ENCODE assay signal across 9 mouse cellular contexts in the genomic region with DNA sequence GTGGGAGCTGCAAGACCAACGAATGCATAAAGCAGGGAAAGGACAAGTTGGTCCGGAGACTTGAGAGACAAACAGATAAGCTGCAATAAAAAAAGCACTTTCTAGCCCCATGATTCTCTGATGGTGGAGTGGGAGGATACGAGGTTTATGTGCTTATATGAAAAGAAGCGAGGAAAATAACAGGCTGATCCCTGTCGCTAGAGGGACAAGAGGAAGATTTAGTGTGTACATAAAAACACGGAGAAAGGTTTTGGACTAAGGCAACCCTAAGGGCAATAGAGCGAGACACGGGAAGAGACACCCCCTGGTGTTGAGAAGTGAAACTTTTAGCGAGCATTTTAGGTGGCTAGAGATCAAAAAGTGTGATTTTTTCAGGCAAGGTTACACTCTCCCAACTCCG. TPM values are rescaled to one million over a fixed set of nuclear protein-coding genes. Genes with fewer than 3 reads are reported as not detected.
DNase-seq lines count a peak whose midpoint lies in the region; ATAC-seq lines count a peak whose summit lies in the region.
"Had no signal": no experiment of that assay in that cellular context is flagged by ENCODE, and none has a peak within 500 bp of the region (broad histone marks: within the 10 kb centered on the region; RNA-seq: fewer than 3 reads in every experiment).

No protein-coding gene starts in this region.

- no peaks in the 10 kb centered on the region for H3K36me3 ChIP-seq in neural tube, embryonic 11.5 days (ENCODE audit: control insufficient read depth, insufficient read depth, low read length)
- 0 out of 2 replicates have a peak, but pooled peaks cover 1% of the 10 kb centered on the region for H3K36me3 ChIP-seq in heart, embryonic 15.5 days
- no peaks in the 10 kb centered on the region for H3K36me3 ChIP-seq in limb, embryonic 11.5 days (ENCODE audit: control insufficient read depth, insufficient read depth, low read length)
- H3K36me3 ChIP-seq in midbrain, embryonic 13.5 days = peaks cover 6% of the 10 kb centered on the region

- H3K4me3 ChIP-seq in neural tube, embryonic 11.5 days (ENCODE audit: low read depth, low read length) = peak overlapping the region; percentile 79
- peak overlapping the region; percentile 81 for H3K4me3 ChIP-seq in heart, embryonic 15.5 days
- peak overlapping the region; percentile 81 for H3K4me3 ChIP-seq in limb, embryonic 11.5 days (ENCODE audit: low read depth, low read length)
- H3K4me3 ChIP-seq in midbrain, embryonic 13.5 days (replicated peaks) = peak overlapping the region; percentile 65

- DNase-seq in neural tube, embryonic 11.5 days (ENCODE audit: low spot score) = no peak
- no peak for DNase-seq in neural tube, embryonic 10.5 days (ENCODE audit: extremely low spot score, low spot score)
- peak; percentile 59 for DNase-seq in c-Kit-positive CD71-negative TER-119-negative erythroid progenitor cells, embryonic 14.5 days (ENCODE audit: low read depth)
- DNase-seq in limb, embryonic 11.5 days (ENCODE audit: low spot score) = no peak
- no peak for DNase-seq in cerebellum, postnatal 4 days (ENCODE audit: low spot score in 2 of 2)
- DNase-seq in layer of hippocampus, postnatal 25 days (ENCODE audit: extremely low spot score in 1 of 2, low spot score in 1 of 2) = no peak

- H3K27me3 ChIP-seq in neural tube, embryonic 11.5 days (ENCODE audit: control insufficient read depth, insufficient read depth, low read length) = no peaks in the 10 kb centered on the region
- H3K27me3 ChIP-seq in heart, embryonic 15.5 days = no peaks in the 10 kb centered on the region
- no peaks in the 10 kb centered on the region for H3K27me3 ChIP-seq in limb, embryonic 11.5 days (ENCODE audit: control insufficient read depth, insufficient read depth, low read length)
- peaks cover 29% of the 10 kb centered on the region for H3K27me3 ChIP-seq in midbrain, embryonic 13.5 days

- no peak for ATAC-seq in neural tube, embryonic 11.5 days (ENCODE audit: insufficient read depth, low FRiP score, low TSS enrichment)
- no peak for ATAC-seq in heart, embryonic 15.5 days (replicated peaks; ENCODE audit: insufficient number of reproducible peaks, insufficient read depth, low FRiP score, low read depth)
- ATAC-seq in limb, embryonic 11.5 days (ENCODE audit: insufficient number of reproducible peaks, low FRiP score, low TSS enrichment, low read depth) = no peak
- ATAC-seq in midbrain, embryonic 13.5 days = 0 out of 2 replicates have a peak, but pooled peaks have one; percentile 6

- peak overlapping the region; percentile 67 for H3K27ac ChIP-seq in neural tube, embryonic 11.5 days (ENCODE audit: low read depth, low read length)
- H3K27ac ChIP-seq in heart, embryonic 15.5 days = peak overlapping the region; percentile 93
- peak overlapping the region; percentile 88; the same call in 1 of the 2 replicates for H3K27ac ChIP-seq in limb, embryonic 11.5 days (replicated peaks; ENCODE audit: low read depth, low read length)
- H3K27ac ChIP-seq in midbrain, embryonic 13.5 days = peak overlapping the region; percentile 71

- under 1% methylated on average over 10 of the region's 10 CpGs for WGBS in neural tube, embryonic 11.5 days
- WGBS in heart, embryonic 15.5 days = under 1% methylated on average over 10 of the region's 10 CpGs
- WGBS in limb, embryonic 11.5 days = under 1% methylated on average over 10 of the region's 10 CpGs
- WGBS in midbrain, embryonic 13.5 days = 1% methylated on average over 10 of the region's 10 CpGs

- peak overlapping the region; percentile 66 for H3K4me2 ChIP-seq in neural tube, embryonic 11.5 days (ENCODE audit: low read depth)
- H3K4me2 ChIP-seq in heart, embryonic 15.5 days = peak overlapping the region; percentile 84
- H3K4me2 ChIP-seq in limb, embryonic 11.5 days (ENCODE audit: low read depth, severe bottlenecking) = peak overlapping the region; percentile 90
- H3K4me2 ChIP-seq in midbrain, embryonic 13.5 days (replicated peaks) = peak overlapping the region; percentile 82

- H3K9me3 ChIP-seq in neural tube, embryonic 11.5 days (ENCODE audit: control insufficient read depth, low read length) = no peaks in the 10 kb centered on the region
- H3K9me3 ChIP-seq in heart, embryonic 15.5 days (replicated peaks) = no peaks in the 10 kb centered on the region
- no peaks in the 10 kb centered on the region for H3K9me3 ChIP-seq in limb, embryonic 11.5 days (ENCODE audit: control insufficient read depth, low read length)
- no peaks in the 10 kb centered on the region for H3K9me3 ChIP-seq in midbrain, embryonic 13.5 days

- peaks cover 17% of the 10 kb centered on the region for H3K4me1 ChIP-seq in neural tube, embryonic 11.5 days (ENCODE audit: control insufficient read depth, insufficient read depth, low read length)
- H3K4me1 ChIP-seq in heart, embryonic 15.5 days (replicated peaks) = peaks cover 30% of the 10 kb centered on the region
- peaks cover 19% of the 10 kb centered on the region for H3K4me1 ChIP-seq in limb, embryonic 11.5 days (ENCODE audit: control insufficient read depth, insufficient read depth, low read length)
- peaks cover 54% of the 10 kb centered on the region for H3K4me1 ChIP-seq in midbrain, embryonic 13.5 days (replicated peaks)

- peak overlapping the region; percentile 89 for H3K9ac ChIP-seq in neural tube, embryonic 11.5 days (ENCODE audit: low read length)
- H3K9ac ChIP-seq in heart, embryonic 15.5 days = peak overlapping the region; percentile 93
- H3K9ac ChIP-seq in limb, embryonic 11.5 days (ENCODE audit: low read length) = peak overlapping the region; percentile 94
- peak overlapping the region; percentile 72 for H3K9ac ChIP-seq in midbrain, embryonic 13.5 days (replicated peaks)

RNA-seq across cellular contexts. Expression of gene Ajuba, which starts 0.7 kb away (rescaled TPM):
- 27.9 TPM in 2 replicates for polyA plus RNA-seq in neural tube, embryonic 11.5 days (2014; fragmentation: Nextera tagmentation; extraction: Ambion mirVana)
- 23.1 and 35.5 TPM in 2 replicates for polyA plus RNA-seq in heart, embryonic 15.5 days (2015; fragmentation: Nextera tagmentation; extraction: Ambion mirVana)
- 38.5 and 41.8 TPM in 2 replicates for polyA plus RNA-seq in limb, embryonic 11.5 days (2014; fragmentation: Nextera tagmentation; extraction: Ambion mirVana)
- polyA plus RNA-seq in midbrain, embryonic 13.5 days (2015; fragmentation: Nextera tagmentation; extraction: Ambion mirVana) = 13.5 and 18.0 TPM in 2 replicates
- total RNA-seq in layer of hippocampus, postnatal 25 days (2021) = 1 to 10 TPM; 1.3 to 2.4 TPM

RNA-seq across cellular contexts. Expression of gene Haus4, which starts 23.6 kb away (rescaled TPM):
- 36.7 and 41.4 TPM in 2 replicates for polyA plus RNA-seq in neural tube, embryonic 11.5 days (2014; fragmentation: Nextera tagmentation; extraction: Ambion mirVana)
- 34.0 and 39.8 TPM in 2 replicates for polyA plus RNA-seq in heart, embryonic 15.5 days (2015; fragmentation: Nextera tagmentation; extraction: Ambion mirVana)
- polyA plus RNA-seq in limb, embryonic 11.5 days (2014; fragmentation: Nextera tagmentation; extraction: Ambion mirVana) = 52.4 and 53.1 TPM in 2 replicates
- polyA plus RNA-seq in midbrain, embryonic 13.5 days (2015; fragmentation: Nextera tagmentation; extraction: Ambion mirVana) = 19.2 and 21.7 TPM in 2 replicates
- total RNA-seq in layer of hippocampus, postnatal 25 days (2021) = 1 to 10 TPM; 2.4 to 3.9 TPM

RNA-seq across cellular contexts. Expression of gene 4931414P19Rik, which starts 27.7 kb away (rescaled TPM):
- 8.1 and 8.9 TPM in 2 replicates for polyA plus RNA-seq in neural tube, embryonic 11.5 days (2014; fragmentation: Nextera tagmentation; extraction: Ambion mirVana)
- 4.8 and 5.0 TPM in 2 replicates for polyA plus RNA-seq in heart, embryonic 15.5 days (2015; fragmentation: Nextera tagmentation; extraction: Ambion mirVana)
- polyA plus RNA-seq in limb, embryonic 11.5 days (2014; fragmentation: Nextera tagmentation; extraction: Ambion mirVana) = 6.8 and 7.8 TPM in 2 replicates
- 8.7 and 9.3 TPM in 2 replicates for polyA plus RNA-seq in midbrain, embryonic 13.5 days (2015; fragmentation: Nextera tagmentation; extraction: Ambion mirVana)
- total RNA-seq in layer of hippocampus, postnatal 25 days (2021) = 1 to 10 TPM; 5.4 to 8.4 TPM

RNA-seq across cellular contexts. Expression of gene Psmb5, which starts 39.8 kb away (rescaled TPM):
- polyA plus RNA-seq in neural tube, embryonic 11.5 days (2014; fragmentation: Nextera tagmentation; extraction: Ambion mirVana) = 444 and 470 TPM in 2 replicates
- 294 and 335 TPM in 2 replicates for polyA plus RNA-seq in heart, embryonic 15.5 days (2015; fragmentation: Nextera tagmentation; extraction: Ambion mirVana)
- 474 and 488 TPM in 2 replicates for polyA plus RNA-seq in limb, embryonic 11.5 days (2014; fragmentation: Nextera tagmentation; extraction: Ambion mirVana)
- 438 and 468 TPM in 2 replicates for polyA plus RNA-seq in midbrain, embryonic 13.5 days (2015; fragmentation: Nextera tagmentation; extraction: Ambion mirVana)
- total RNA-seq in layer of hippocampus, postnatal 25 days (2021) = 100 to 1,000 TPM; 208 to 218 TPM

RNA-seq across cellular contexts. Expression of gene Psmb11, which starts 43.2 kb away (rescaled TPM):
- polyA plus RNA-seq in neural tube, embryonic 11.5 days (2014; fragmentation: Nextera tagmentation; extraction: Ambion mirVana) = 0.08 TPM in 1 of 2 replicates, not detected in the other
- 1.7 and 17.6 TPM in 2 replicates for polyA plus RNA-seq in heart, embryonic 15.5 days (2015; fragmentation: Nextera tagmentation; extraction: Ambion mirVana)
- 0.20 TPM in 1 of 2 replicates, not detected in the other for polyA plus RNA-seq in limb, embryonic 11.5 days (2014; fragmentation: Nextera tagmentation; extraction: Ambion mirVana)
- 0.15 TPM in 1 of 2 replicates, not detected in the other for polyA plus RNA-seq in midbrain, embryonic 13.5 days (2015; fragmentation: Nextera tagmentation; extraction: Ambion mirVana)
- under 1 TPM; 0.16 to 0.32 TPM for total RNA-seq in layer of hippocampus, postnatal 25 days (2021)
- total RNA-seq: heart, adult 18-20 months had no signal
